Mouse (Mus musculus) erythroblast, embryonic 14.5 days (primary cell): ENCODE results near the gene Dgkz.

Experiments used
- GATA1 ChIP-seq: IDR thresholded peaks from 2 replicates; pipeline ENCODE4 v1.6.1; 2012; ENCODE audit warnings: low read length, inconsistent platforms, mixed read lengths
- TAL1 ChIP-seq: IDR thresholded peaks from 3 replicates; pipeline ENCODE4 v1.6.1; 2012; ENCODE audit warnings: low read length, inconsistent platforms, mixed read lengths

DNA sequence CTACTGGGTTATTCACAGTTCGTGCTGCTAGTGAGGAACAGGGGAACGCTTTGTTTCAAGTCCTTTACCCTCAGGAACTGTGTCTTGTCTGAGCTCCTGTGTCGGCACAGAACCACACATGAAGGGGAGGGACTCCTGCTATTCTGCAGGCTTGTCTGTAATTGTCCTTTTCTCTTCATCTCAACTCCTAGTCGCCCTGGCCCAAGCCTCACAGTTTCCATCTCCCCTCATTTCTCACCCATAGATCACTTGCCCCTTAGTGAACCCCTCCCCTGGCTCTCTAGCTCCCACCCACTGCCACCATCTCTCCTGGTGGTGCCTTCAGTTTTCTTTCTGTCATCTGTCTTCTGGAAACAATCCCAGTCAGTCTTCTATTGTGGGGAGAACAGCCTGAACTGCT lies 4.6 kb upstream of the Dgkz start:
- TF ChIP-seq GATA1: no peak
- no peak for TF ChIP-seq TAL1
